Mouse (Mus musculus) olfactory bulb, adult 2 months (tissue): ENCODE measurements around the gene Pmel. TPM values are rescaled to one million over a fixed set of nuclear protein-coding genes. Genes with fewer than 3 reads are reported as not detected.

ENCODE experiments used
- H3K27ac ChIP-seq: fragments of 200-500 bp; 2 replicates; pipeline ENCODE4 v1.5.1; 2012; ENCODE audit warnings: low read depth, low read length; ENCODE audit not compliant: insufficient read depth
- H3K4me1 ChIP-seq: fragments of 200-500 bp; 2 replicates; pipeline ENCODE4 v1.6.1; 2012; ENCODE audit warnings: low read length; ENCODE audit not compliant: control insufficient read depth, insufficient read depth
- H3K4me3 ChIP-seq: fragments of 200-500 bp; 2 replicates; pipeline ENCODE4 v1.5.1; 2012; ENCODE audit warnings: mild to moderate bottlenecking, low read depth, low read length, moderate library complexity; ENCODE audit not compliant: insufficient read depth
- CTCF ChIP-seq: fragments of 200-500 bp; IDR thresholded peaks from 2 replicates; pipeline ENCODE4 v1.5.1; 2012; ENCODE audit warnings: low read depth, mild to moderate bottlenecking, low read length, moderate library complexity; ENCODE audit not compliant: insufficient read depth
- POLR2A ChIP-seq: fragments of 200-500 bp; IDR thresholded peaks from 2 replicates; pipeline ENCODE4 v1.6.1; 2012; ENCODE audit warnings: mild to moderate bottlenecking, low read depth, low read length, moderate library complexity; ENCODE audit not compliant: insufficient read depth
- WGBS: fragments of 180-500 bp; shearing (Covaris S2); methylation state at CpG from one replicate; pipeline ENCODE4 v1.1.7; 2018; 5-methylcytosine and 5-hydroxymethylcytosine counted together
- polyA plus RNA-seq: library from polyadenylated mRNA; stranded (reverse); fragments of >200 nt; gene quantifications from 2 replicates; pipeline ENCODE4 v1.2.4, GENCODE M21; 2012; ENCODE audit warnings: low replicate concordance; ENCODE audit not compliant: missing spikeins, insufficient read depth, insufficient read length

Gene Pmel
- polyA plus RNA-seq, 1 experiment = not detected

DNA sequence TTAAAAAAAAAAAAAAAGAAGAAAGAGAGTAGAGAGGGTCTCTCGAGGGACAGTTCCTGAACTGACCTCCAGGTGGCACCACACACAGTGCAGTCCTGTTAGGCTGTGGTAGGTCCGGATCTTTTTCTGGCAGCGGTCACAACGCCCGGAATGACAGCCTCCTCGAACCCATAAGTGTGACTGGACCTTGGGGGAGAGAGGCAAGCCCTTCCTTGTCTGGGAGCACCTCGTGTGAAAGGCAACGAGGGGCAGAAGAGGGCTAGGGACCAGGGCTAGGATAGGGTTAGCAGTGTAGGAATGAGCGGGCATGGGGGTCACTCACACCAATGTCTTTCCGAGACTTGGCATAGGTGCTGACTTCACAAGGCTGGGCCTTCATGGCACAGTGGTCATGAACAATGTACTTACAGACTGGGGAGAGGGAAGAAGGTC is 27.0 kb downstream of the Pmel start:
- Histone ChIP-seq H3K4me3 (no peak overlapping the region), H3K4me1 (peaks cover 3% of the 10 kb centered on the region; the same call in 1 of the 2 replicates), H3K27ac (no peak overlapping the region)
- no peak for TF ChIP-seq POLR2A
- peak; percentile 52; the same call in 1 of the 2 replicates for TF ChIP-seq CTCF
- WGBS = 14% methylated on average over 10 of the region's 10 CpGs

DNA sequence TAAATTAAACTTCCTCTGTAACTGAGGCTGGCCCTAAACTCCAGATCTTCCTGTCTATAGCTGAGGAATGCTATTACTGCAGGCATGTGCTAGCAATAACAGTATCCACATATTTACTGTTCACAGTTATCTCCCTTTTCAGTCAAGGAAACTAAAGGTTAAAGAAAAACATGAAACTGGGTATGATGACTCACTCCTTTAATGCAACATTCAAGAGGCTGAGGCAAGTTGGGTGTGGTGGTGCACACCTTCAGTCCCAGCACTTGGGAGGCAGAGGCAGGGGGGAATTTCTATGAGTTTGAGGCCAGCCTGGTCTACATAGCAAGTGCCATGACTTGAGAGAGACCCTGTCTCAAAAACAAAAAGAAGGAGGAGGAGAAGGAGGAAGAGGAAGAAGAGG is 28.0 kb downstream of the Pmel start:
- peaks cover 3% of the 10 kb centered on the region; the same call in 1 of the 2 replicates for H3K4me1 ChIP-seq
- H3K4me3 ChIP-seq = no peak overlapping the region
- TF ChIP-seq CTCF = no peak
- no peak for TF ChIP-seq POLR2A
- no peak overlapping the region for H3K27ac ChIP-seq

- TF ChIP-seq POLR2A (no peak), CTCF (no peak)
- 11% methylated on average over 15 of the region's 15 CpGs for WGBS
- peaks cover 4% of the 10 kb centered on the region for H3K4me1 ChIP-seq
- no peak overlapping the region for H3K27ac ChIP-seq
- 0 out of 2 replicates have a peak overlapping the region, but pooled peaks have one; percentile 9 for H3K4me3 ChIP-seq
These were observed 33.4 kb downstream of the Pmel start for GRCm38 (mm10) chr10:128737435-128737834.

DNA sequence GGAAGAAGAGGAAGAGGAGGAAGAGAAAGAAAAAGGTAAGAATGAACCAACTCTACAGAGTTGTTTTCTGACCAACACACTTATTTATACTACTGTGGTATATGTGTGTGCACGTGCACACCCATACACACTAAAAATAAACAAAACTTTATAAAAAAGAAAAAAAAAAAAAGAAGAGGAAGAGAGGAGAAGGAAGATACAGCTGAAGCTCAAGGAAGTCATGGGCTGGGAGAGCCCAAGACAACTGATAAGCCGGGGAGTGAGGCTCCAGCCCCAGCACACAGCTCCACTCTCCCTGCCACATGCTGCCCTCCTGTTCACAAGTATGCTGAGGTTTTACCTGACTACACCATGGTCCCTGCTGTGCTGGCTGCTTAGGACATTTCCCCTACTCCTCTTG is 36.3 kb downstream of the Pmel start:
- WGBS = 76% methylated on average over 2 of the region's 2 CpGs

GRCm38 (mm10) chr10:128742616-128743015 is 38.6 kb downstream of the Pmel start:
- WGBS = 46% methylated on average over 4 of the region's 4 CpGs
- TF ChIP-seq CTCF (no peak), POLR2A (no peak)
- Histone ChIP-seq H3K27ac (no peak overlapping the region), H3K4me3 (no peak overlapping the region), H3K4me1 (peaks cover 9% of the 10 kb centered on the region)

More for the DNA sequence above, 36.3 kb downstream of the Pmel start:
- H3K27ac ChIP-seq = no peak overlapping the region
- peaks cover 10% of the 10 kb centered on the region for H3K4me1 ChIP-seq
- H3K4me3 ChIP-seq = no peak overlapping the region
- TF ChIP-seq CTCF = no peak
- TF ChIP-seq POLR2A = no peak

- peaks cover 12% of the 10 kb centered on the region for H3K4me1 ChIP-seq
- TF ChIP-seq CTCF (no peak), POLR2A (no peak)
- 3% methylated on average over 7 of the region's 7 CpGs for WGBS
- no peak overlapping the region for H3K27ac ChIP-seq
- H3K4me3 ChIP-seq = peak overlapping the region; percentile 65
These were observed 39.2 kb downstream of the Pmel start for GRCm38 (mm10) chr10:128743235-128743634.

DNA sequence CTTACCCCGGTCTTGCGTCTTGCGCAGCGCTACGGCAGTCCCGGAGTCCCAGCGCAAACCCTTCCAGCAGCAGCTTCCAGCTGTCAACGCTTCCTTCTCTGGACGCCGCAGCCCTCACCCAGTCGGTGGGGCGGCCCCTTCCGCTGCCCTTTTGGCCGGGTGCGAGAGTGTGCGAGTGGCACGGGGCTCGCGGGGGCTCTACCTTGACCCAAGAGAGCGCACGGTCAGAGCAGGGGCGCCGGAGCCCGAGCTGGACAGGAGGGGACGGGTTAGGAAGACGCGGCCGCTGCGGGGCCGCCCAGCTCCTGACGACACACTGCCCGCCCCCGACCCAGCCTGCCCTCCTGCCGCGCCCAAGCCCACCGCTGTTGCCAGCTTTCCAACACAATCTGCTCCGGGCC is 39.8 kb downstream of the Pmel start:
- TF ChIP-seq POLR2A (peak; percentile 34; the same call in 1 of the 2 replicates), CTCF (no peak)
- Histone ChIP-seq H3K4me1 (peaks cover 12% of the 10 kb centered on the region), H3K4me3 (peak overlapping the region; percentile 65), H3K27ac (peak overlapping the region; percentile 16; the same call in 1 of the 2 replicates)
- WGBS = 2% methylated on average over 37 of the region's 37 CpGs

GRCm38 (mm10) chr10:128744211-128744610 is 40.2 kb downstream of the Pmel start:
- 35% methylated on average over 8 of the region's 8 CpGs for WGBS
- peaks cover 12% of the 10 kb centered on the region for H3K4me1 ChIP-seq
- peak overlapping the region; percentile 65 for H3K4me3 ChIP-seq
- peak overlapping the region; percentile 16; the same call in 1 of the 2 replicates for H3K27ac ChIP-seq
- TF ChIP-seq CTCF (no peak), POLR2A (no peak)

- Histone ChIP-seq H3K4me1 (peaks cover 12% of the 10 kb centered on the region), H3K4me3 (peak within 1 kb of the TSS; percentile 65), H3K27ac (peak within 1 kb of the TSS; percentile 16; the same call in 1 of the 2 replicates)
- TF ChIP-seq POLR2A (no peak), CTCF (no peak)
- 26% methylated on average over 18 of the region's 18 CpGs for WGBS
These were observed 40.9 kb downstream of the Pmel start, which contains the start of gene Dgka for GRCm38 (mm10) chr10:128744680-128745601. Dgka (minus strand) TSS chr10:128744855.
